Mouse (Mus musculus) CH12.LX (cell line): Measurements from ENCODE around the gene Hcar2.

Experiments
- CTCF ChIP-seq, 2 experiments: IDR thresholded peaks in 1 of 2; conservative IDR thresholded peaks in 1 of 2; 2 replicates each; pipeline ENCODE4 v1.5.1; 2011 to 2012; ENCODE audit warnings: low read depth in 2 of 2, low read length in 2 of 2, improper control_type of control experiment in 1 of 2, inconsistent platforms in 1 of 2, mild to moderate bottlenecking in 1 of 2, moderate library complexity in 1 of 2
- MXI1 ChIP-seq: IDR thresholded peaks from 2 replicates; pipeline ENCODE4 v1.6.1; 2011; ENCODE audit warnings: mild to moderate bottlenecking, low read depth, low read length, improper control_type of control experiment
- POLR2A ChIP-seq: IDR thresholded peaks from 2 replicates; pipeline ENCODE4 v1.6.1; 2011; ENCODE audit warnings: low read depth, mild to moderate bottlenecking, improper control_type of control experiment, low read length

GRCm38 (mm10) chr5:123884332-123884731, 19.0 kb upstream of the Hcar2 start:
- no peak for TF ChIP-seq POLR2A
- no peak for TF ChIP-seq MXI1
- TF ChIP-seq CTCF (conservative IDR thresholded peaks at IDR 0.05 in 1 of 2, IDR thresholded peaks at IDR 0.05 in 1 of 2; ENCODE audit: low read depth in 2 of 2, low read length in 2 of 2), result no peak
